Mouse (Mus musculus): ENCODE results near the gene Mcts2.

DNA sequence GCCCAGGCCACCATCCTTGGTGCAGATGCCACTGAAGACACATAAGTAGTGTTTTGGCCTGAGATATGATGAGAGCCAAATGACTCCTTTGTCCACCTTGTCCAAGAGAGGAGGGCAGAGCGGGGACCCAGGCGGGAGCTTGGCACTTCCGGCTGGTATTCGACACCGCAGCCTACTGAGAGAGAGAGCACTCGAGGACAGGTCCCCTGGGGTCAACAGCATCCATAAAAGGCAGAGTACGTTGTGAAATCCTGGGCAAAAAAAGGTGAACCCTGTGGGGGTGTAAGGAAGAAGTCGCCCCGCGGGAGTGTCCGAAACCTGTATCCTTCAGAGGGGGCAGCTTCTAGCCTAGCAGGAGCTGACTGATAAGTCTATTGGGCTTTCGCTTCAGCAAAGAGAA lies 14.7 kb upstream of the Mcts2 start:
- TF ChIP-seq POLR2A (IDR thresholded peaks at IDR 0.05; ENCODE audit: borderline replicate concordance, low read depth, low read length) (no peak), CTCF (IDR thresholded peaks at IDR 0.05; ENCODE audit: low read depth, low read length) (no peak)

Measured in bone marrow macrophage, adult 2 months (primary cell).